Mouse (Mus musculus) stomach, postnatal 0 days (tissue): ENCODE measurements around the gene Fyb. TPM values are rescaled to one million over a fixed set of nuclear protein-coding genes. Genes with fewer than 3 reads are reported as not detected.

Source experiments
- ATAC-seq: fragments of 200-750 bp; cut with Nextera tagmentation; 2 replicates; pipeline ENCODE4 v1.8.0; 2017; ENCODE audit not compliant: low FRiP score, low TSS enrichment
- DNase-seq: peaks from one replicate; pipeline ENCODE4 v3.0.0-alpha.2; 2016; ENCODE audit warnings: low spot score
- H3K27ac ChIP-seq: fragments of 300-500 bp; sonication (generic); replicated peaks from 2 replicates; pipeline ENCODE4 v1.5.1; 2014; ENCODE audit warnings: mild to moderate bottlenecking, control low read depth
- H3K27me3 ChIP-seq: fragments of 300-500 bp; sonication (generic); 2 replicates; pipeline ENCODE4 v1.6.1; 2014; ENCODE audit warnings: low read length; ENCODE audit not compliant: control insufficient read depth, insufficient read depth
- H3K36me3 ChIP-seq: fragments of 300-500 bp; sonication (generic); 2 replicates; pipeline ENCODE4 v1.6.1; 2014; ENCODE audit warnings: low read length, mixed read lengths; ENCODE audit not compliant: control insufficient read depth, insufficient read depth
- H3K4me1 ChIP-seq: fragments of 300-500 bp; sonication (generic); replicated peaks from 2 replicates; pipeline ENCODE4 v1.6.1; 2014; ENCODE audit warnings: antibody characterized with exemption; ENCODE audit not compliant: control insufficient read depth, insufficient read depth
- H3K4me2 ChIP-seq: fragments of 300-500 bp; sonication (generic); replicated peaks from 2 replicates; pipeline ENCODE4 v1.6.1; 2014; ENCODE audit warnings: low read depth, mild to moderate bottlenecking, control low read depth, moderate library complexity
- H3K4me3 ChIP-seq: fragments of 300-500 bp; sonication (generic); 2 replicates; pipeline ENCODE4 v1.5.1; 2014; ENCODE audit warnings: low read depth, low read length, control low read depth
- H3K9ac ChIP-seq: fragments of 300-500 bp; sonication (generic); 2 replicates; pipeline ENCODE4 v1.6.1; 2014; ENCODE audit warnings: mild to moderate bottlenecking, low read length, control low read depth, mixed read lengths
- H3K9me3 ChIP-seq: fragments of 300-500 bp; sonication (generic); 2 replicates; pipeline ENCODE4 v1.6.1; 2016; ENCODE audit warnings: low read length; ENCODE audit not compliant: control insufficient read depth
- CTCF ChIP-seq: IDR thresholded peaks from 2 replicates; pipeline ENCODE4 v1.5.1; 2016; ENCODE audit warnings: antibody characterized with exemption, low read depth, mild to moderate bottlenecking, moderate library complexity
- EP300 ChIP-seq: optimal IDR thresholded peaks from 2 replicates; pipeline ENCODE3; 2016; ENCODE audit warnings: antibody characterized with exemption
- WGBS: fragments of 180-500 bp; shearing (Covaris S2); extraction: QIAGEN DNeasy Blood & Tissue Kit; methylation state at CpG from one replicate; pipeline ENCODE4 v1.1.7; 2014; 5-methylcytosine and 5-hydroxymethylcytosine counted together
- polyA plus RNA-seq: library from polyadenylated mRNA; unstranded; fragments of >200 nt; fragmentation: Nextera tagmentation; extraction: Ambion mirVana; gene quantifications from 2 replicates; pipeline ENCODE4 v1.2.1, GENCODE M21; 2015

Fyb gene
- polyA plus RNA-seq, 1 experiment from 2014 or later, result 5.5 TPM

DNA sequence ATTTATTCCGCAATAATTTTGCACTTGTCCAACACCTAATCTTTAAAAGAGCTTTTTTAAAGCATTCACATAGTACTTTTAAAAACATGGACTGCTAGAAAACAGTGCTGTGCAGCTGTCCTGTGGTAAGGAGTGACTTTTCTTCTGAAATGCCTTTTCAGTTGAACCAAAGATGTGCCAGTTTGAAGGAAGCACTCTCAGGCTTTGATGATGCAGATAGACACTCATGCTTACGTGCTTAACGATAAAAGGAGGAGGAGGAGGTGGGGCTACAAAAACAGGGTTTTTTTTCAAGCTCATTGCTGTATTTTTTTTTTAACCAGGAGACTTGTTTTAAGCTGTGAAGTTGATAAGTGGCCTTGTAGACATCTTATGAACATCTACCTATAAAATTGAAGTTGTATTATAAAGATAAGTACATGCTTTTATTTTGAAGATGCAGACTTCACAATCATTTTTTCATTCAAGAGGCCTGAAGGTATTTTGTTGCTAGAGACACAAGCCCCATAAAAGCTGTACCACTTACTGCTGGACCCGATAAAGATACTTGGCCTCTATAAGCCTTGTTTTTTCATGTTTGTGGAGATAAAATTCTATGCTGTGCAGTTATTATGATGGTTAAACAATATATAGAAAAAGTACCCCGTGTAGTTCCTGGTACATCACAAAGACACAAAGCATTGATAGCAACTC is 70.1 kb downstream of the Fyb start:
- H3K27me3 ChIP-seq, result no peaks in the 10 kb centered on the region
- no peak overlapping the region for H3K4me3 ChIP-seq
- TF ChIP-seq EP300 (no peak), CTCF (no peak)
- no peaks in the 10 kb centered on the region for H3K4me1 ChIP-seq
- WGBS, result 70% methylated on average over 5 of the region's 5 CpGs
- H3K36me3 ChIP-seq, result no peaks in the 10 kb centered on the region
- H3K9me3 ChIP-seq, result no peaks in the 10 kb centered on the region
- no peak overlapping the region for H3K9ac ChIP-seq
- no peak overlapping the region for H3K27ac ChIP-seq
- DNase-seq, result no peak
- no peak overlapping the region for H3K4me2 ChIP-seq
- ATAC-seq, result no peak

DNA sequence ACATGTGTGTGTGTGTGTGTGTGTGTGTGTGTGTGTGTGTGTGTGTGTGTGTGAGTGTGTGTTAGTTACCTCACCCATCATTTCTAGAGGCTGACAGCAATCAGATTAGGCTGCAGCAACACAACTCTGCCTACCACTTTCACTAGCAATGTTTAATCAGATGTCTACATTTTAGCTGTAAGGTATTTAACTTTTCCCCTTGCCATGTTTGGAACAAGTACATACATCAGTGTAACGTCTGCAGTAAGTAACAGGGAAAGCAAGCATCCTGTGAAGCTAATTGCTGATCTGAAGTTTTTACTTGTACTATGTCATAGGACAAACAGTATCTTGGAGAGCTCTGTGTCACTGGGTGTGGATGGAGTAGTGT is 70.6 kb downstream of the Fyb start:
- ATAC-seq (no peak), DNase-seq (no peak)
- H3K27ac ChIP-seq, result no peak overlapping the region
- H3K36me3 ChIP-seq, result no peaks in the 10 kb centered on the region
- no peaks in the 10 kb centered on the region for H3K27me3 ChIP-seq
- no peaks in the 10 kb centered on the region for H3K9me3 ChIP-seq
- H3K4me1 ChIP-seq, result no peaks in the 10 kb centered on the region
- H3K4me3 ChIP-seq, result no peak overlapping the region
- WGBS, result 33% methylated on average over 1 of the region's 1 CpGs
- H3K4me2 ChIP-seq, result no peak overlapping the region
- no peak overlapping the region for H3K9ac ChIP-seq
- no peak for TF ChIP-seq EP300
- TF ChIP-seq CTCF, result no peak

DNA sequence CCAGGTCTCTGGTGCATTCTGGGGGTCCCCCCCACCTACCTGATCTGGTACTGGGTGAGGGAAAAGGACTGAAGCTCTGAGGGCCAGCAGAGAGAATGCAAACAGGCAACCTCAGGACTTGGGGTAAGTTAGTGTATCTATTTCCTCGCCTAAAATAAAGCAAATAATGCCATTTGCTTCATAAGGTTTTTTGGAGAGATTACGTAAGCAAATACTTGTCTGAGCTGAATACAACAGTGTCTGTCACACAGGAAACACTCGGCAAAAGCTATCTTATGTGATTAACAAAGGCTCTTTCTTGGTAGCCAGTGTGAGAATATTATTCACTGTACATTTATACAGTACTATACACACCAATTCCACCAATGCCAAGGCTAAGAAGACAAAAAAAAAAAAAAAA is 76.0 kb downstream of the Fyb start:
- 57% methylated on average over 3 of the region's 3 CpGs for WGBS
- Histone ChIP-seq H3K27ac (no peak overlapping the region), H3K4me3 (no peak overlapping the region), H3K9me3 (no peaks in the 10 kb centered on the region), H3K27me3 (no peaks in the 10 kb centered on the region), H3K4me2 (no peak overlapping the region), H3K9ac (no peak overlapping the region), H3K4me1 (no peaks in the 10 kb centered on the region), H3K36me3 (no peaks in the 10 kb centered on the region)
- no peak for TF ChIP-seq EP300
- TF ChIP-seq CTCF, result no peak
- ATAC-seq (no peak), DNase-seq (no peak)

DNA sequence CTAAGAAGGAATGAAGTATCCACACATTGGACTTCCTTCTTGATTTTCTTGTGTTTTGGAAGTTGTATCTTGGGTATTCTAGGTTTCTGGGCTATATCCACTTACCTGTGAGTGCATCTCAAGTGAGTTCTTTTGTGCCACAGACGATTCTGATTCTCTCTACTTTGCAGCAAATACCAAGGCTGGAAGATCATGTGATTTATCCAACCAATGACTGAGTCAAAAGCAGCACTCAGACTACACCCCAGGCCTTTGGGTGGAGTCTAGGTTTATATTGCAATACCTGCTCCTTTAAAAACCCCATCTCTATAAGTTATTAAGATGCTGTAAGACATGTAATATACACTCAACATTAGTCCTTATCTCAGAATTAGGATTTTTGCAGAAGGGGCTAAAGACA is 77.7 kb downstream of the Fyb start:
- no peak overlapping the region for H3K9ac ChIP-seq
- no peaks in the 10 kb centered on the region for H3K27me3 ChIP-seq
- ATAC-seq (no peak), DNase-seq (no peak)
- no peaks in the 10 kb centered on the region for H3K4me1 ChIP-seq
- H3K4me3 ChIP-seq, result no peak overlapping the region
- H3K9me3 ChIP-seq, result no peaks in the 10 kb centered on the region
- no peak for TF ChIP-seq CTCF
- TF ChIP-seq EP300, result no peak
- no peak overlapping the region for H3K4me2 ChIP-seq
- H3K27ac ChIP-seq, result no peak overlapping the region
- WGBS, result 57% methylated on average over 1 of the region's 1 CpGs
- no peaks in the 10 kb centered on the region for H3K36me3 ChIP-seq

DNA sequence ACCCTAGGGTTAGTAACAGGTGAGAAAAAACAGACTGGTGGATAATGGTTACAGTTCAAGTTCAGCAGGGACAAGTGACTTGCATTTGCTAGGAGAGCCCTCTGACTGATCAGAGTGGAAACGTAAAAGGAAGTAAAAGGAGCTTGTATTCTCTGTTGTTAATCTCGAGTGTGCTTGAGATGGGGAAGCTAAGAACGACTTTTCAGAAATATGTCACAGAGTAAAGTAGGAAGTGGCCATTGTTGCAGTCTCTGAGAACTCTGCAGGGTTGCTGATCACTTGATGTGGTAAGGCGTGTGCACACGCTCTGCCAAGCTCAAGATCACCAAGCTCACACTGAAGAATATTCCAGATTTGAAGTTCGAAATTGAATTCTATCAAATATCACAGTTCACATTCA is 78.7 kb downstream of the Fyb start:
- H3K4me1 ChIP-seq, result no peaks in the 10 kb centered on the region
- H3K9ac ChIP-seq, result no peak overlapping the region
- 69% methylated on average over 6 of the region's 6 CpGs for WGBS
- H3K36me3 ChIP-seq, result no peaks in the 10 kb centered on the region
- H3K27me3 ChIP-seq, result no peaks in the 10 kb centered on the region
- no peak overlapping the region for H3K27ac ChIP-seq
- ATAC-seq, result no peak
- DNase-seq, result no peak
- no peaks in the 10 kb centered on the region for H3K9me3 ChIP-seq
- no peak overlapping the region for H3K4me2 ChIP-seq
- TF ChIP-seq CTCF (no peak), EP300 (no peak)
- H3K4me3 ChIP-seq, result no peak overlapping the region

DNA sequence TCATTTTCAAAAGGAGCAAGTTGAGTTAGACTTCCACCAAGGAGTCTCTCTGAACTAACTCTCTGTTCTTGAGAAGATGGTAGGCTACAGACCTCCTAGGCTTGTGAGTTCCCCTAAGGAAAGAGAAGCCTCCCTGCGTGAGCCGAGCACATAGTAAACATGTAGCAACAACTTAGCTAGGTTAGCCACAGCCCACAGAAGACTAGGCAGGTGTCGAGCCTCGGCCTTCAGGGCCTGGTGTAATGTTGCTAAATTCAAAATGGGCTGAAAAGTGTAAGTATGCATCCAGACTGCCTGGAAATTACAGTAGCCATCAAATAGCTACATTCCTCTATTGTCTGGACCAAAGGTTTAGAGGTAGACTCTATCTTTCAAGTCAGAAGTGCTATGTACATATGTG is 79.3 kb downstream of the Fyb start:
- Histone ChIP-seq H3K4me2 (no peak overlapping the region), H3K4me1 (no peaks in the 10 kb centered on the region), H3K9ac (no peak overlapping the region), H3K4me3 (no peak overlapping the region), H3K9me3 (no peaks in the 10 kb centered on the region), H3K27ac (no peak overlapping the region), H3K27me3 (no peaks in the 10 kb centered on the region), H3K36me3 (no peaks in the 10 kb centered on the region)
- DNase-seq (no peak), ATAC-seq (no peak)
- WGBS, result 75% methylated on average over 4 of the region's 4 CpGs
- TF ChIP-seq EP300 (no peak), CTCF (no peak)
